Mouse (Mus musculus) ovary, postnatal 14 days (tissue): ENCODE data around the gene Arhgap29.

Source experiments
- DNase-seq: peaks from one replicate; pipeline ENCODE4 v3.0.0; 2022; ENCODE audit warnings: low spot score

The Arhgap29 gene

GRCm38 (mm10) chr3:121941204-121941745 is 11.1 kb upstream of the Arhgap29 start:
- DNase-seq, result no peak

GRCm38 (mm10) chr3:121945957-121946356 is 6.4 kb upstream of the Arhgap29 start:
- no peak for DNase-seq

DNA sequence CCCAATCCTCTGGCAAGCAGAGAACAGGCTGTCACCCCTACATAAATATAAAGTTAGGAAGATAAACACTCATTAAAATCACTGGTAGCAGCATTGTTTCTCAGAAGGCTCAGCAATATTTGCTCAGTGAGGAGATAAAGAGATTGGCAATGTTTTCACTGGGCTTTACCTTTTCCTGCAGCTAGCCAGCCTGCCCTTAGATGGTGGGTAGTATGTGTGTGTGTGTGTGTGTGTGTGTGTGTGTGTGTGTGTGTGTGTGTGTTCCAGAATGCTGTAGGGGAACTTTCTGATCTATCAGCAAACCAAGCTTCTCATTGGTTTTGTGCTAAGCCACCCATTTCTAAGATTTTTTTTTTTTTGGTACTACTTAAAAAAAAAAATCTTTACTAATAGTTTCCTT is 5.6 kb upstream of the Arhgap29 start:
- DNase-seq, result no peak

DNA sequence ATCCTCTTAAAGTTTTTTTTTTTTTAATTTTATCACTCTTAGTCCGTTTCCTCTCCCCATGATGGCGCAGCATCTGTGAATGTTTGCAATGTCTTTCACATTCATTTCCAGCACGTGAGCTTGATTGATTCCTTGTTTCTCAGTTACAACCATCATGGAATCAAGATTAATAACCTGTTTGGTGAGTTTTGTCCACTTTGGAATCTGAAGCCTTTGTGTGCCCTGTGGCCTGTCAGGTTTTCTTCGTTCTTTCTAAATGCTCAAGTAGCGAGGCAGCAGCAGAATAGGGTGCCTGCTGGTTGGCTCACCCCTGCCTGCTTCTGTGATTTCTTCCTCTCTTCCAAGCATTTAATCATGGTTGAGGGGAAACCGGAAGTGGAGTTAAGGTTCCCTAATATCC is 2.2 kb upstream of the Arhgap29 start:
- no peak for DNase-seq

DNA sequence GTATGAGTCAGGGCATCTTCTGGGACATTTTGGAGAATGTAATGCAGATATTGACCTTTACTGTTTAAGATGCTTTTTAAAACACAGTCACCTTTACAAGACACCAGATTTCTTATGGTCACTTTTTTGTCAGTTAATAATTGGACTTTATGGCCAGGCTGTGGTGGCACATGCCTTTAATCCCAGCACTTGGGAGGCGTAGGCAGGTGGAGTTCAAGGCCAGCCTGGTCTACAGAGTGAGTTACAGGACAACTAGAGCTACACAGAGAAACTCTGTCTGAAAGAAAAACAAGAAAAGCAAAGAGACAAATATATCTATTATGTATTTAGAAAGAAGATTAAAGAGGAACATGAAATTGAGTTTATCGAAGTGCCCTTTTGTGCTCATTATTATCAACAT is 1.2 kb upstream of the Arhgap29 start:
- no peak for DNase-seq

DNA sequence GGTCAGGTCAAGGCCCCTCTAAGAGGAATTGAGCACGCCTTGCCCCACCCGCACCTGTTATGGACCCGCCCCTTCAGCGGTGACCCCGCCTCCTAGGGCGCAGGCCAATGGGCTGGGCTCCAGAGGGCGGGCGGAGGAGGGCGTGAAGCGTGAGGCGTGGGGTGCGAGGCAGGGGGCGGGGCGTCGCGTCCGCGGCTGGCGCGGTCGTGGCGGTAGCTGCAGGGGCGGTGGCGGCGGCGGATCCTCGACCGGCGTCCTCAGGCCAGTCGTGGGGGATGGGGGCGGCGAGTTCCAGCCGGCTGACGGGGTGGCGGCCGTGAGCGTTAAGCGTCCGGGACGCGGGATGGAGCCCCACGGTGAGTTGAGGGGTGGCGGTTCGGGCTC is 700 bp downstream of the Arhgap29 start:
- DNase-seq, result peak; percentile 92

- DNase-seq, result peak; percentile 30
Observed at GRCm38 (mm10) chr3:121953433-121954161, 1.3 kb downstream of the Arhgap29 start.

GRCm38 (mm10) chr3:121954421-121954820 is 2.1 kb downstream of the Arhgap29 start:
- no peak for DNase-seq

DNA sequence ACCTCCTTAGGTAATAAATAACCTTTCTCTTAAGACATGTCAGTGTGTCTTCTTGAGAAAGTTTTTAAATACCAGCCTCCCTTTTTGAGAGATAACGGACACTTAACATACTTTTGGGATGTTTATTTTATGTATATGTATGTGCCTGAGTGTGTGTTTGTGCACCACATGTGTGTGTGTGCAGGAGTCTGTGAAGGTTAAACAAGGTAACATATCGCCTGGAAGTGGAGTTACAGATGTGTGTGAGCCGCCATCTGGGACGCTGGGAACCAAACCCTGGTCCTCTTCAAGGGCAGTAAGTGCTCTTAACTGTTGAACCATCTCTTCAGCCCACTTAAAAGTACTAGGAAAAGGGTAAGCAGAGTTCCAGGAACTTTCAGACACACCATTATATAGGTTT is 3.2 kb downstream of the Arhgap29 start:
- DNase-seq, result no peak

DNA sequence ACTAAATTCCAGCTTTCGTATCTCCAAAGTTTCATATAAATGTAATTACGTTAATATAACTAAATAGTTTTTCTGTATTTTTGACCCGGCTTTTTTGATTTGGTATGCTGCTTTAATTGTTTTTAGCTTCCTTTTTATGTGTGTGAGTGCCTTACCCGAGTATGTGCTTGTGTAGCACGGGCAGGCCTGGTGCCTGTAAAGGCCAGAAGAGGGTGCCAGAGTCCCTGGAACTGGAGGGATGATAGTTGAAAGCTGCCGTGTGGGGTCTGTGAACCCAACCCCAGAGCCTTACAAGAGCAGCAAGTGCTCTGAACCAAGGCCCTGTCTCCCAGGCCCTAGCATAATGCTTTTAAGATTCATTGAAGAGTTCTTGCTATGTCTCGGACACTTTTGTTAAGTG is 4.4 kb downstream of the Arhgap29 start:
- no peak for DNase-seq

DNA sequence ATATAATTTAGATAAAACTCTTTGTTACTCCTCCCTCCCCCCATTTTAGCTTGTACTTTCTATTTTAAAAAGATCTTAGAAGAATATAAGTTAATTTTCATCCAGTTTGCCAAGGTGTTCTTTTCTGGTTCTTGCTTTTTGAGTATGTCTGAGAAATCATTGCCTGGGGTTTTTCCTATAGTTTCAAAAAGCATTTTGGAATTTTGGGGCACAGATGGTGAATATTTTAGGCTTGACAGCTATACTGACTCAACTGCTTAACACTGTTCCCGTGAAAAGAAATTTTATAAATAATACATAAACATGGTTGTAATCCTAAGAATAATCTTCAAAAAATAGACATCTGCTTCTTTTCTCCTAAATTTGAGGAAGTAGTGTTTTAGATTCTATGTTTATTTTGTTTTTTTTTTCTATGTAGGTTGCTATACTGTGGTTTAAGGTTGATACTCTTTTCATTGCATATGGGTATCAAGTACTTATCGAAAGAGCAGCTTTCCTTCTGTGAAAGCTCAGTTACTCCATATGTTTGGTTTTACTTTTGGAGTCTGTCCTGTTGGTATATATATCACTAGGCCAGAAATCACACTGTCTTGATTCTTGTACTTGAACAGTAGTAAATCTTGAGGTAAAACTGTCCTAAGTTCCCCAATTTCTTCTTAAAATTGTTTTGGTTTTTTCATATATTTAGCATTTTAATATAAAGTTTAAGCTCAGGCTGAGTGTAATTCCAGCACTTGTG is 5.4 kb downstream of the Arhgap29 start:
- DNase-seq, result no peak

DNA sequence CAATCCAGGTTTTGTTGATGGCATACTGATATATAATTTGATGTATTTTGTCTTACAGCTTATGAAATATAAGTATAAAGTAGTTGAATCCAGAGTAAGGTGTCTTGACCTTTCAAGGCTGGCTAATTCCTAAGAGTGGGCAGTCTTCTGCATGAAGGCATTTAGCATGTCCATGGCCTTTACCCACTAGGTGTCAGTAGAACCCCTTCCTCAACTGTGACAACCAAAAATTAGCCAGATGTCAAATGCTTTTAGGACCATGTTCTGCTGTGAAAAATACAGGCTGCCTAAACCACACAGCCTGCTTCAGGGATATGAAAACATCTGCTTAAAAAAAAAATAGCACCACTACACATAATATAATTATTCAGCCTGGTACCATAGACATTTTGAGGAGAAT is 11.8 kb downstream of the Arhgap29 start:
- peak; percentile 43 for DNase-seq

GRCm38 (mm10) chr3:121967681-121968476 is 15.5 kb downstream of the Arhgap29 start:
- peak; percentile 85 for DNase-seq

DNA sequence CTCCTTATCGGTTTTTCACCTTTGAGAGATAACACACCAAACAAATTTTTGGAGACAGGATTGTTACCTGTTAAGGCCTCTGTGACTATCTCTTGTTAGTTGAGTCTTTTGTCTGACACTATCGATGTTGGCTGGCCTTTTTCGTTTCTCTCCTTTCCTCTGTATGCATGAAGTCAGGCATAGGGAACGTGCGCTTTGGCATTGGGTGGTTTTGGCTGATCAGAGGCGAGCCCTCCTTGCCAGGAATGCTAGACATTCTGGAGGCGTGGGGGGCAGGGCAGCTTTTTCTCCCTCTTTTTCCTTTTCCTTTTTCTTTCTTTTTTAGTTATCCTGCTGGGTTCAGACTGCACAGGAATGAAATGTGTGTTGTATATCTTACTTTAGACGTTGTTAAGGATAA is 16.3 kb downstream of the Arhgap29 start:
- DNase-seq, result peak; percentile 33

GRCm38 (mm10) chr3:121969451-121969850 is 17.1 kb downstream of the Arhgap29 start:
- no peak for DNase-seq

GRCm38 (mm10) chr3:121973761-121974160 is 21.4 kb downstream of the Arhgap29 start:
- no peak for DNase-seq

DNA sequence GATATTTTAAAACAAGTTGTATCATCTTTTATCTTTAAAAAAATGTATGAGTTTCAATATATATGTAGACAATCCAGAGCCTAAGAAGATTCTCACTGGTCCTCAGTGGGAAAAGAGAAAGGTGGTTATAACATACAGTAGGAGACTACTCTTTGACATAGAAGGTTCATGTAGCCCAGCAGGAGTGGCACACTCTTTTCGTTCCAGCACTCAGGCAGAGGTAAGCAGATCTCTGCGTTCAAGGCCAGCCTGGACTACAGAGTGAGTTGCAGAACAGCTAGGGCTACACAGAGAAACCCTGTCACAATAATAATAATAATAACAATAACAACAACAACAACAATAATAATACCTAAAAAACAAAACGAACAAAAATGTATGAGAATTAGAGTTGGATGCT is 23.0 kb downstream of the Arhgap29 start:
- DNase-seq, result no peak

DNA sequence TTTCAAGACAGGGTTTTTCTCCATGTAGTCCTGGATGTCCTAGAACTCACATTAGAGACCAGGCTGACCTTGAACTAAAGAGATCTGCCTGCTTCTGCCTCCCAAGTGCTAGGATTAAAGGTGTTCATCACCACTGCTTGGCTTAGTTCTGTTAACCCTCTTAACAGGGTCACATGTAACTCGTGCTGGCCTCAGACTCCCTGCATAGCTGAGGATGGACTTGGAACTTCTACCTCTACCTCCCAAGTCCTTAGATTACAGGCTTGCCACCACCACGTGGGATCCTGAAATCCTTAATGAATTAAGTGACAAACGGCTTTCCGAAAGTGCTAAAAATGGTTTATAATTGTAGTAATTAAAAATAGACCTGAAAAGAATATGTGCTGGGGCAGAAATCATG is 29.0 kb downstream of the Arhgap29 start:
- DNase-seq, result no peak

GRCm38 (mm10) chr3:121982450-121982849 is 30.1 kb downstream of the Arhgap29 start:
- no peak for DNase-seq

GRCm38 (mm10) chr3:121995125-121995524 is 42.8 kb downstream of the Arhgap29 start:
- DNase-seq, result no peak

DNA sequence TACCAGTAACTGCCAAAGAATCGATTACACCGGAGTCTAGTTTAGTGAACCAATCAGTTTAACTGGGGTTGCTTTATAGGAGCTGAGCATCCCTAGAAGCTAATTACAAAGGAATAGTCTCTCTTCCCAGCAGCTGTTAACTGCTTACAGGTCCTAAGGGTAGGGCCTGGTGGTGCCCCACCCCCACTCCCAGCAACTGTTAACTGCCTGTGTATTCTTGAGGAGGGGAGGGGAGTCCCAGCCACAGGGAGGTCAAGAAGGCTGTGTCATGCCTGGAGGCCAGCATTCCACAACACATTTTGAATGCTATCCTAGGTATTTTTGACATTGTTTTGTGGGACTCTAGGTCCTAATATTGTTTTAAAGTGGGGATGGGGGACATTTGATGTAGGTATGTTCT is 47.6 kb downstream of the Arhgap29 start:
- no peak for DNase-seq

GRCm38 (mm10) chr3:122001568-122001967 is 49.2 kb downstream of the Arhgap29 start:
- DNase-seq, result no peak

- no peak for DNase-seq
Observed at GRCm38 (mm10) chr3:122009818-122010217, 57.5 kb downstream of the Arhgap29 start.
